Mouse (Mus musculus) retina, embryonic 14.5 days (tissue): Measurements from ENCODE around the gene Mbd5.

Experiments
- DNase-seq: peaks from one replicate; pipeline ENCODE4 v3.0.0-alpha.2; 2015; ENCODE audit warnings: low spot score

Gene Mbd5

GRCm38 (mm10) chr2:49345786-49346185 lies 396.5 kb downstream of the Mbd5 start:
- DNase-seq, result no peak

- no peak for DNase-seq
Observed at GRCm38 (mm10) chr2:49349813-49350212, 400.5 kb downstream of the Mbd5 start.

- DNase-seq, result no peak
Observed at GRCm38 (mm10) chr2:49350852-49351251, 401.5 kb downstream of the Mbd5 start.

- DNase-seq, result no peak
Observed at GRCm38 (mm10) chr2:49354066-49354465, 404.8 kb downstream of the Mbd5 start.

- no peak for DNase-seq
Observed at GRCm38 (mm10) chr2:49355867-49356266, 406.6 kb downstream of the Mbd5 start.

GRCm38 (mm10) chr2:49358128-49358814 lies 409.0 kb downstream of the Mbd5 start:
- no peak for DNase-seq

- DNase-seq, result peak; percentile 68
Observed at GRCm38 (mm10) chr2:49358839-49359520, 409.7 kb downstream of the Mbd5 start.

- no peak for DNase-seq
Observed at GRCm38 (mm10) chr2:49359706-49360105, 410.4 kb downstream of the Mbd5 start.

GRCm38 (mm10) chr2:49364546-49364945 lies 415.2 kb downstream of the Mbd5 start:
- DNase-seq, result no peak

- DNase-seq, result no peak
Observed at GRCm38 (mm10) chr2:49366878-49367545, 417.7 kb downstream of the Mbd5 start.

GRCm38 (mm10) chr2:49367546-49367917 lies 418.2 kb downstream of the Mbd5 start:
- no peak for DNase-seq

- DNase-seq, result no peak
Observed at GRCm38 (mm10) chr2:49371632-49372031, 422.3 kb downstream of the Mbd5 start.

- DNase-seq, result no peak
Observed at GRCm38 (mm10) chr2:49372586-49372985, 423.3 kb downstream of the Mbd5 start.
